Mouse (Mus musculus): ENCODE data around the gene Cd209a. TPM values are rescaled to one million over a fixed set of nuclear protein-coding genes. Genes with fewer than 3 reads are reported as not detected.

Gene Cd209a
- polyA plus RNA-seq, 1 experiment = not detected

DNA sequence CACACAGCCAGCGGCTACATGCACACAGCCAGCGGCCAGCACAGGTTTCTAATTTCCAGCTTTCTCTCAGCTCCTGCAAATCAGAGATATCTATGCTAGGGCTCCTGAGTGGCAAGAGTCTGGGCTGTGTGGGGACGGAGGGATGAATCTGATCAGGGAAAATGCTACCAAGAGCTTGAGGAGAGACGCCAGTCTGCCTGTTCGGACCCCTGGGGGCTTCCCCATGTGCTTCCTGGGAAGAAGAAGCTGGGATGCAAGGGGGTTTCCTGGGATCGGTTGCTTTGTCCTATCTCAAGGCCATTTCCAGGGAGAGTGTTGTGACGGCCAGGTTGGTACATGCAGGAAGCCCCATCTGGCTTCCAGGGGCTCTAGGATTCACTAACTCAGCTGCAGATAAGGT is 41.2 kb downstream of the Cd209a start:
- no peaks in the 10 kb centered on the region for H3K79me3 ChIP-seq (ENCODE audit: low read depth)
- no peak overlapping the region for H3ac ChIP-seq (ENCODE audit: control insufficient read depth, insufficient read length, low read depth)
- no peaks in the 10 kb centered on the region for H3K36me3 ChIP-seq (ENCODE audit: control insufficient read depth, insufficient read depth)
- TF ChIP-seq USF1 (IDR thresholded peaks at IDR 0.05; ENCODE audit: low read depth) (no peak), FOSL1 (IDR thresholded peaks at IDR 0.05; ENCODE audit: insufficient read depth, low read length, poor library complexity, severe bottlenecking) (no peak), CTCF (IDR thresholded peaks at IDR 0.05; ENCODE audit: control insufficient read depth, insufficient read depth, insufficient read length) (no peak), MYOD1 (IDR thresholded peaks at IDR 0.05; ENCODE audit: control insufficient read depth, insufficient read length, low read depth) (no peak), MYOG (IDR thresholded peaks at IDR 0.05; ENCODE audit: control insufficient read depth, extremely low read depth, insufficient read length) (no peak)
- H3K4me3 ChIP-seq (ENCODE audit: insufficient read depth, poor library complexity, severe bottlenecking) = no peak overlapping the region
- peaks cover 9% of the 10 kb centered on the region for H3K27me3 ChIP-seq (ENCODE audit: control insufficient read depth, insufficient read depth, insufficient read length)
- H3K79me2 ChIP-seq (ENCODE audit: control insufficient read depth, insufficient read depth) = no peaks in the 10 kb centered on the region

DNA sequence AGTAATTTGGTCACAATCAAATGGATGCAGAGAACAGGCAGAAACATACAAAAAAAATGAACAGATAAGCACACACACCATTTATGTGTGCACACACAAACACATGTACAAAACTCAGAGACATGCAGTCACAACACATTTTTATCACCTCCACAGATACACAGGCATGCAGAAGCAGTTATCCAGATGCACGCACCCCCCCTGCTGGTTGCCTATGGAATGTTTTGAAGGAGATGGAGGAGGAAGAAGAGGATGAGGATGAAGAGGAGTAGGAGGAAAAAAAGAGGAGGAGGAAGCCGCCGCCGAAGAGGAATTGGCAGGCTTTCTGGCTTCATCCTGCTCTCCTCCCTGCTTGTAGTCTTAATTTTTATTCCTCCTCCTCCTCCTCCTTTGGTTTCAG is 43.1 kb downstream of the Cd209a start:
- H3ac ChIP-seq (ENCODE audit: control insufficient read depth, insufficient read length, low read depth) = no peak overlapping the region
- H3K4me3 ChIP-seq (ENCODE audit: insufficient read depth, poor library complexity, severe bottlenecking) = no peak overlapping the region
- no peaks in the 10 kb centered on the region for H3K79me3 ChIP-seq (ENCODE audit: low read depth)
- H3K79me2 ChIP-seq (ENCODE audit: control insufficient read depth, insufficient read depth) = no peaks in the 10 kb centered on the region
- no peaks in the 10 kb centered on the region for H3K36me3 ChIP-seq (ENCODE audit: control insufficient read depth, insufficient read depth)
- TF ChIP-seq CEBPB (IDR thresholded peaks at IDR 0.05; ENCODE audit: low read depth) (no peak), USF1 (IDR thresholded peaks at IDR 0.05; ENCODE audit: low read depth) (no peak), CTCF (IDR thresholded peaks at IDR 0.05; ENCODE audit: control insufficient read depth, insufficient read depth, insufficient read length) (no peak), MYOG (IDR thresholded peaks at IDR 0.05; ENCODE audit: control insufficient read depth, extremely low read depth, insufficient read length) (no peak), MAX (IDR thresholded peaks at IDR 0.05) (no peak), MYOD1 (IDR thresholded peaks at IDR 0.05; ENCODE audit: control insufficient read depth, insufficient read length, low read depth) (no peak), FOSL1 (IDR thresholded peaks at IDR 0.05; ENCODE audit: insufficient read depth, low read length, poor library complexity, severe bottlenecking) (no peak)
- peaks cover 9% of the 10 kb centered on the region for H3K27me3 ChIP-seq (ENCODE audit: control insufficient read depth, insufficient read depth, insufficient read length)

DNA sequence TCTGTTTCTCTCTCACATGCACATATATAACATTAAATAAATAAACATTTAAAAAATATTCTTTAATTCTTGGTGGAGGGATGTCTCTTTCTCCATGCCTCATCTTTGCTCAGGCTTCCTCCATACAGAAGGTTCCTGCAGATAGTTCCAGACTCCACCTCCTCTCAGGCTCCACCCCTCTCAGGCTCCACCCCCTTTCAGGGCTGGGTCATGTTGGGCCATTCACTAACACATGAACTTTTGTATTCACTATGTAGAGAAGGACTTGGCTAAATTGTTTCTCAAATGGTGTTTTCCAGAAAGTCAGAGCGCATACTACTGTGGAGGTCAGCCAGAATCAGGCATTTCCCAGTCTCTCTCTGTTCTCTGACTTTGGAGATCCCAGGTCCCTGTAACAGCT is 47.3 kb downstream of the Cd209a start:
- TF ChIP-seq USF1 (IDR thresholded peaks at IDR 0.05; ENCODE audit: low read depth) (no peak), MYOD1 (IDR thresholded peaks at IDR 0.05; ENCODE audit: control insufficient read depth, insufficient read length, low read depth) (no peak), FOSL1 (IDR thresholded peaks at IDR 0.05; ENCODE audit: insufficient read depth, low read length, poor library complexity, severe bottlenecking) (no peak), MAX (IDR thresholded peaks at IDR 0.05) (no peak), CTCF (IDR thresholded peaks at IDR 0.05; ENCODE audit: control insufficient read depth, insufficient read depth, insufficient read length) (no peak), CEBPB (IDR thresholded peaks at IDR 0.05; ENCODE audit: low read depth) (no peak), MYOG (IDR thresholded peaks at IDR 0.05; ENCODE audit: control insufficient read depth, extremely low read depth, insufficient read length) (no peak)
- Histone ChIP-seq H3ac (ENCODE audit: control insufficient read depth, insufficient read length, low read depth) (no peak overlapping the region), H3K27me3 (ENCODE audit: control insufficient read depth, insufficient read depth, insufficient read length) (no peaks in the 10 kb centered on the region)

DNA sequence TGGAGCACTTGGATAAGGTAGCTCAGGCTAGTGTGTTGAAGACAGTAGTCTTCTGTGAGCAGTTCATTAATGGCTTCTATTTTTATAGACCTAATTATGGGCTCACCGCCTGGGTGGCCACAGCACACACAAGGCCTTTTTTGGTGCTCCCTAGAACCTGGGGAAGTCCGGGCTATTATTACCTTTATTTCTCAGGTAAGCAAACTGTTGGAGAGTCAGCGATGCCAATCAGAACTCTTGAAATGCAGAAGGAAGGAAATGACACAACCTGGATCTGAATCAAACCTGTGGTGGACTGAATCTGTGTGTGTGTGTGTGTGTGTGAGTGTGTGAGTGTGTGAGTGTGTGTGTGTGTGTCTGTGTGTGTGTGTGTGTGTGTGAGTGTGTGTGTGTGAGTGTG is 54.7 kb downstream of the Cd209a start, which contains the start of gene Fcer2a:
Fcer2a (minus strand) TSS at position 55 of the 400 bp plus-strand sequence.
- TF ChIP-seq MAX (IDR thresholded peaks at IDR 0.05) = no peak
- no peak for TF ChIP-seq MYOD1 (IDR thresholded peaks at IDR 0.05; ENCODE audit: control insufficient read depth, insufficient read length, low read depth)
- no peak for TF ChIP-seq CTCF (IDR thresholded peaks at IDR 0.05; ENCODE audit: control insufficient read depth, insufficient read depth, insufficient read length)
- no peak for TF ChIP-seq FOSL1 (IDR thresholded peaks at IDR 0.05; ENCODE audit: insufficient read depth, low read length, poor library complexity, severe bottlenecking)
- no peak for TF ChIP-seq CEBPB (IDR thresholded peaks at IDR 0.05; ENCODE audit: low read depth)
- no peak for TF ChIP-seq USF1 (IDR thresholded peaks at IDR 0.05; ENCODE audit: low read depth)
- no peak for TF ChIP-seq MYOG (IDR thresholded peaks at IDR 0.05; ENCODE audit: control insufficient read depth, extremely low read depth, insufficient read length)
- no peaks in the 10 kb centered on the region for H3K36me3 ChIP-seq (ENCODE audit: control insufficient read depth, insufficient read depth)
- no peaks in the 10 kb centered on the region for H3K79me3 ChIP-seq (ENCODE audit: low read depth)
- no peak within 1 kb of the TSS for H3ac ChIP-seq (ENCODE audit: control insufficient read depth, insufficient read length, low read depth)
- H3K27me3 ChIP-seq (ENCODE audit: control insufficient read depth, insufficient read depth, insufficient read length) = peaks cover 8% of the 10 kb centered on the region
- no peak within 1 kb of the TSS for H3K4me3 ChIP-seq (ENCODE audit: insufficient read depth, poor library complexity, severe bottlenecking)
- no peaks in the 10 kb centered on the region for H3K79me2 ChIP-seq (ENCODE audit: control insufficient read depth, insufficient read depth)

More for the DNA sequence above, 47.3 kb downstream of the Cd209a start:
- Histone ChIP-seq H3K79me3 (ENCODE audit: low read depth) (no peaks in the 10 kb centered on the region), H3K36me3 (ENCODE audit: control insufficient read depth, insufficient read depth) (no peaks in the 10 kb centered on the region), H3K4me3 (ENCODE audit: insufficient read depth, poor library complexity, severe bottlenecking) (no peak overlapping the region), H3K79me2 (ENCODE audit: control insufficient read depth, insufficient read depth) (no peaks in the 10 kb centered on the region)

Small RNA genes within 50 kb of the gene (microRNA-seq; reads per million reads assigned to microRNA genes)
- gene Gm24934 (ENCODE audit: borderline microRNAs expressed) = not detected

Other genes with a start within 250 kb of the Cd209a start
- gene Mcoln1, start 248.5 kb downstream of the Cd209a start, polyA plus RNA-seq (2012; fragmentation: generic; extraction: Trizol) = 38.7 TPM
- gene Pnpla6, start 233.6 kb downstream of the Cd209a start, polyA plus RNA-seq (2012; fragmentation: generic; extraction: Trizol) = 18.6 TPM
- gene C330021F23Rik, start 181.0 kb downstream of the Cd209a start, polyA plus RNA-seq (2012; fragmentation: generic; extraction: Trizol) = not detected
- gene Camsap3, start 161.7 kb downstream of the Cd209a start, polyA plus RNA-seq (2012; fragmentation: generic; extraction: Trizol) = 0.19 TPM
- gene Xab2, start 127.7 kb downstream of the Cd209a start, polyA plus RNA-seq (2012; fragmentation: generic; extraction: Trizol) = 38.2 TPM
- 55.4 TPM for gene Pet100, start 127.4 kb downstream of the Cd209a start, polyA plus RNA-seq (2012; fragmentation: generic; extraction: Trizol)
- gene Pcp2, start 123.4 kb downstream of the Cd209a start, polyA plus RNA-seq (2012; fragmentation: generic; extraction: Trizol) = 0.70 TPM
- gene Stxbp2, start 118.0 kb downstream of the Cd209a start, polyA plus RNA-seq (2012; fragmentation: generic; extraction: Trizol) = 8.9 TPM
- not detected for gene Retn, start 93.2 kb downstream of the Cd209a start, polyA plus RNA-seq (2012; fragmentation: generic; extraction: Trizol)
- gene Mcemp1, start 83.2 kb downstream of the Cd209a start, polyA plus RNA-seq (2012; fragmentation: generic; extraction: Trizol) = not detected
- 0.95 TPM for gene Fcor, start 76.6 kb downstream of the Cd209a start, polyA plus RNA-seq (2012; fragmentation: generic; extraction: Trizol)
- gene Trappc5, start 72.7 kb downstream of the Cd209a start, polyA plus RNA-seq (2012; fragmentation: generic; extraction: Trizol) = 36.7 TPM
- gene Fcer2a, start 54.8 kb downstream of the Cd209a start, polyA plus RNA-seq (2012; fragmentation: generic; extraction: Trizol) = 0.01 TPM
- gene Clec4g, start 28.3 kb downstream of the Cd209a start, polyA plus RNA-seq (2012; fragmentation: generic; extraction: Trizol) = not detected
- gene Cd209e, start 105.3 kb upstream of the Cd209a start, polyA plus RNA-seq (2012; fragmentation: generic; extraction: Trizol) = not detected
- not detected for gene Cd209d, start 129.6 kb upstream of the Cd209a start, polyA plus RNA-seq (2012; fragmentation: generic; extraction: Trizol)
- not detected for gene Cd209b, start 177.9 kb upstream of the Cd209a start, polyA plus RNA-seq (2012; fragmentation: generic; extraction: Trizol)
- gene Cd209c, start 205.8 kb upstream of the Cd209a start, polyA plus RNA-seq (2012; fragmentation: generic; extraction: Trizol) = 0.02 TPM